Mouse (Mus musculus): ENCODE data around the gene Cbx1.

DNA sequence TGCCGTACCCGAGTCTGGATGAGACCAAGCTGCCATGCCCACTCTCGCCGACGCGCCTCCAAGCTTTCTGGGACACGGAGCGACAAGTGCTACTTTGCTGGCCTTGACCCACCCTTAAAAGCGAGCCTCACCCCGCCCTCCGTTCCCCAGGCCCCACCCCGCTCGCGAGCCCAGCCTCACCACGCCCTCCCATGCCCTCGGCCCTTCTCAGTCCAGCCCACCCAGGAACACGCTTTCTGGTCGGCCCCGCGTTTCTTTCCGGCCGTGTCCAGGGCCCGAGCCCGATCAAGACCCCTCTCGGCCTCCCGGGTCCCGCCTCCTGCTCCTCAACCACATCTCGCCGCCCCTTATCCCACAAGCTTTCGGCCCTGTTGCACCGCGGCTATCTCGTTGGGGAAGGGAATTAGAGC is 40.5 kb downstream of the Cbx1 start:
- TF ChIP-seq CTCF (IDR thresholded peaks at IDR 0.05; ENCODE audit: low read depth, low read length) (no peak), POLR2A (IDR thresholded peaks at IDR 0.05; ENCODE audit: borderline replicate concordance, low read depth, low read length) (peak; percentile 97)

Measured in bone marrow macrophage, adult 2 months (primary cell).